Mouse (Mus musculus) MEL (cell line): Measurements from ENCODE around the gene H2afy. TPM values are rescaled to one million over a fixed set of nuclear protein-coding genes. Genes with fewer than 3 reads are reported as not detected.

Experiments used
- DNase-seq: peaks from one replicate; pipeline ENCODE4 v3.0.0; 2011; ENCODE audit warnings: low read depth, low spot score
- H3K27ac ChIP-seq: 2 replicates; pipeline ENCODE4 v1.5.1; 2012; ENCODE audit warnings: low read depth, mild to moderate bottlenecking, control low read depth, low read length, moderate library complexity; ENCODE audit not compliant: control insufficient read depth
- H3K27me3 ChIP-seq, 2 experiments: fragments of 150-350 bp in 1 of 2; sonication (generic) in 1 of 2; 2 replicates each; pipeline ENCODE4 v1.6.1; 2012; ENCODE audit warnings: low read length in 2 of 2, mild to moderate bottlenecking in 2 of 2, improper control_type of control experiment in 1 of 2, moderate library complexity in 1 of 2; ENCODE audit not compliant: insufficient read depth in 2 of 2, control insufficient read depth in 1 of 2
- H3K36me3 ChIP-seq, 2 experiments: 2 replicates each; pipeline ENCODE4 v1.6.1; 2012 to 2014; ENCODE audit warnings: low read length in 2 of 2, improper control_type of control experiment in 1 of 2, inconsistent platforms in 1 of 2, mild to moderate bottlenecking in 1 of 2; ENCODE audit not compliant: insufficient read depth in 2 of 2, control insufficient read depth in 1 of 2
- H3K4me1 ChIP-seq, 2 experiments: fragments of 150-350 bp in 1 of 2; sonication (generic) in 1 of 2; 2 replicates each; pipeline ENCODE4 v1.6.1; 2012; ENCODE audit warnings: low read length in 2 of 2, improper control_type of control experiment in 1 of 2, mild to moderate bottlenecking in 1 of 2; ENCODE audit not compliant: insufficient read depth in 2 of 2, control insufficient read depth in 1 of 2
- H3K4me3 ChIP-seq, 2 experiments: fragments of 150-350 bp in 1 of 2; sonication (generic) in 1 of 2; 2 replicates each; pipeline ENCODE4 v1.5.1; 2012; ENCODE audit warnings: low read depth in 2 of 2, low read length in 2 of 2, mild to moderate bottlenecking in 2 of 2, moderate library complexity in 2 of 2, control low read depth in 1 of 2, improper control_type of control experiment in 1 of 2; ENCODE audit not compliant: control insufficient read depth in 1 of 2, insufficient read depth in 1 of 2
- H3K79me2 ChIP-seq: 2 replicates; pipeline ENCODE4 v1.6.1; 2012; ENCODE audit warnings: mild to moderate bottlenecking, low read length, moderate library complexity; ENCODE audit not compliant: control insufficient read depth, poor library complexity, insufficient read depth
- H3K9ac ChIP-seq: 2 replicates; pipeline ENCODE4 v1.6.1; 2012; ENCODE audit warnings: low read depth, mild to moderate bottlenecking, control low read depth, low read length, moderate library complexity; ENCODE audit not compliant: control insufficient read depth, poor library complexity, severe bottlenecking
- H3K9me3 ChIP-seq: fragments of 150-350 bp; sonication (generic); replicated peaks from 2 replicates; pipeline ENCODE4 v1.6.1; 2012; ENCODE audit warnings: mild to moderate bottlenecking, low read length, improper control_type of control experiment, moderate library complexity; ENCODE audit not compliant: insufficient read depth
- CHD1 ChIP-seq: IDR thresholded peaks from 2 replicates; pipeline ENCODE4 v1.6.1; 2012; ENCODE audit warnings: low read depth, mild to moderate bottlenecking, inconsistent platforms, low read length, improper control_type of control experiment
- CHD2 ChIP-seq: IDR thresholded peaks from 2 replicates; pipeline ENCODE4 v1.6.1; 2011; ENCODE audit warnings: low read length, improper control_type of control experiment
- CTCF ChIP-seq, 3 experiments: IDR thresholded peaks in 2 of 3; conservative IDR thresholded peaks in 1 of 3; 2 replicates each; pipeline ENCODE4 v1.5.1; 2011 to 2012; ENCODE audit warnings: low read length in 3 of 3, low read depth in 2 of 3, mild to moderate bottlenecking in 2 of 3, improper control_type of control experiment in 1 of 3, inconsistent platforms in 1 of 3, mixed read lengths in 1 of 3, moderate library complexity in 1 of 3; ENCODE audit not compliant: control insufficient read depth in 1 of 3, insufficient read depth in 1 of 3, poor library complexity in 1 of 3, severe bottlenecking in 1 of 3
- ELF1 ChIP-seq: IDR thresholded peaks from 2 replicates; pipeline ENCODE4 v1.6.1; 2014; ENCODE audit warnings: low read depth, mild to moderate bottlenecking, inconsistent platforms, low read length, improper control_type of control experiment, moderate library complexity
- GATA1 ChIP-seq: IDR thresholded peaks from 2 replicates; pipeline ENCODE4 v1.6.1; 2011; ENCODE audit warnings: low read depth, low read length, improper control_type of control experiment
- KAT2A ChIP-seq: conservative IDR thresholded peaks from 2 replicates; pipeline ENCODE4 v1.6.1; 2012; ENCODE audit warnings: low read depth, low read length, improper control_type of control experiment, inconsistent platforms
- MAFK ChIP-seq: IDR thresholded peaks from 2 replicates; pipeline ENCODE4 v1.6.1; 2011; ENCODE audit warnings: low read depth, mild to moderate bottlenecking, low read length, improper control_type of control experiment, borderline replicate concordance
- MAX ChIP-seq: IDR thresholded peaks from 2 replicates; pipeline ENCODE4 v1.6.1; 2011; ENCODE audit warnings: low read length, improper control_type of control experiment
- MEF2A ChIP-seq: IDR thresholded peaks from 2 replicates; pipeline ENCODE4 v1.6.1; 2014; ENCODE audit warnings: low read depth, mild to moderate bottlenecking, inconsistent platforms, low read length, improper control_type of control experiment; ENCODE audit not compliant: poor library complexity, insufficient replicate concordance, severe bottlenecking; ENCODE audit errors: extremely low read depth
- MXI1 ChIP-seq: IDR thresholded peaks from 2 replicates; pipeline ENCODE4 v1.6.1; 2011; ENCODE audit warnings: mild to moderate bottlenecking, low read depth, low read length, improper control_type of control experiment
- MYB ChIP-seq: IDR thresholded peaks from 2 replicates; pipeline ENCODE4 v1.6.1; 2011; ENCODE audit warnings: mild to moderate bottlenecking, low read depth, low read length, improper control_type of control experiment
- MYC ChIP-seq: IDR thresholded peaks from 2 replicates; pipeline ENCODE4 v1.6.1; 2011; ENCODE audit warnings: low read depth, mild to moderate bottlenecking, low read length, improper control_type of control experiment, moderate library complexity
- NELFE ChIP-seq: IDR thresholded peaks from 2 replicates; pipeline ENCODE4 v1.6.1; 2011; ENCODE audit warnings: low read depth, low read length, improper control_type of control experiment
- NRF1 ChIP-seq: IDR thresholded peaks from 2 replicates; pipeline ENCODE4 v1.6.1; 2014; ENCODE audit warnings: low read depth, mild to moderate bottlenecking, inconsistent platforms, low read length, improper control_type of control experiment, moderate library complexity; ENCODE audit not compliant: poor library complexity, insufficient read depth, severe bottlenecking
- POLR2AphosphoS5 ChIP-seq: IDR thresholded peaks from 2 replicates; pipeline ENCODE4 v1.6.1; 2012; ENCODE audit warnings: low read depth, borderline replicate concordance, mild to moderate bottlenecking, inconsistent platforms, low read length, moderate library complexity, mixed read lengths
- RCOR1 ChIP-seq: IDR thresholded peaks from 2 replicates; pipeline ENCODE4 v1.6.1; 2012; ENCODE audit warnings: low read depth, mild to moderate bottlenecking, inconsistent platforms, low read length, improper control_type of control experiment
- USF2 ChIP-seq, 2 experiments: IDR thresholded peaks; 2 replicates each; pipeline ENCODE4 v1.6.1; 2011 to 2012; ENCODE audit warnings: improper control_type of control experiment in 2 of 2, low read length in 2 of 2, borderline replicate concordance in 1 of 2, inconsistent platforms in 1 of 2, low read depth in 1 of 2, mild to moderate bottlenecking in 1 of 2; ENCODE audit not compliant: insufficient read depth in 1 of 2
- ZC3H11A ChIP-seq: IDR thresholded peaks from 2 replicates; pipeline ENCODE4 v1.6.1; 2012; ENCODE audit warnings: low read depth, mild to moderate bottlenecking, inconsistent platforms, low read length, improper control_type of control experiment
- ZNF384 ChIP-seq: IDR thresholded peaks from 2 replicates; pipeline ENCODE4 v1.6.1; 2012; ENCODE audit warnings: low read depth, mild to moderate bottlenecking, inconsistent platforms, low read length, improper control_type of control experiment
- polyA plus RNA-seq, 2 experiments: library from polyadenylated mRNA; stranded (reverse) in 1 of 2; unstranded in 1 of 2; fragments of >175 nt in 1 of 2; fragments of >200 nt in 1 of 2; gene quantifications; 2 replicates each; pipeline versions ENCODE4 v1.2.1 to v1.2.4; 2012; ENCODE audit warnings: low replicate concordance in 2 of 2, low read depth in 1 of 2; ENCODE audit not compliant: insufficient read length in 2 of 2, insufficient read depth in 1 of 2, missing spikeins in 1 of 2
- total RNA-seq: library from RNA; depleted of rRNA; stranded (reverse); fragments of 300-350 nt; gene quantifications from 2 replicates; pipeline ENCODE4 v1.2.3, GENCODE M21; 2012

H2afy gene
- total and polyA plus RNA-seq, 3 experiments = 159 to 245 TPM; not detected in 1

DNA sequence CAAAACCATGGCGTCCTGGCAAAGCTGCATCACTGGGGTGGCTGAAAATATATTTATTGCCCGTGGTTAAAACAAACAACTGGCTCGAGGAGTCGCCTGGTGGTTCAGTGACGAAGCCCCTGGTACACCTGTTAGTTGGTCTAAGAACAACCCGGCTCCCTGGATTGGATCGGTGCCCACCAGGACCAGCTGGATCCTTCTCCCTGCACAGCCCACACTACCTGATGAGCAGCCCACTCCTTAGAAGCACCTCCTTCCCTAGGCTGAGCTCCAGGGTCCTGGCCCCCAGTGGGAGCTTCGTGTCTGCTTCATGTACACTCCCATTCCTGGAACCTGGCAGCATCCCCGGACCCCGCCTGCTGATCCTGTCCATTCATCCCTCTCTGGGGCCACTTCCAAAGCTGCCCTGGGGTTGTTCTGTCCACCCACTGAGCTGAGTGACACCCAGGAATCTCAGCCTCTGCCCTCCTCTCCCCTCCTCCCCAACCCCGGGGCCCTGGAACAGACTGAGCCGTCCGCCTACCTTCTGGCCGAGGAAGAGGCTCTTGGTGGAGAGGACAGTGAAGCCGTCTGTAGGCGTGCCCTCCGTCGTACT is 40.5 kb downstream of the H2afy start:
- Histone ChIP-seq H3K27ac (no peak overlapping the region), H3K36me3 (peaks cover 0 to 2% of the 10 kb centered on the region in 2 experiments; a peak in 1 of 4 replicates), H3K79me2 (no peaks in the 10 kb centered on the region), H3K4me3 (no peak overlapping the region), H3K27me3 (no peaks in the 10 kb centered on the region), H3K9me3 (no peaks in the 10 kb centered on the region), H3K9ac (no peak overlapping the region), H3K4me1 (no peaks in the 10 kb centered on the region)
- DNase-seq = no peak
- TF ChIP-seq MYB (no peak), CHD2 (no peak), MYC (no peak), MAX (no peak), ZC3H11A (no peak), NELFE (no peak), ZNF384 (no peak), ELF1 (no peak), GATA1 (no peak), KAT2A (no peak), USF2 (IDR thresholded peaks at IDR 0.05; ENCODE audit: borderline replicate concordance in 1 of 2, insufficient read depth in 1 of 2, low read depth in 1 of 2, low read length in 2 of 2) (no peak), CTCF (IDR thresholded peaks at IDR 0.05 in 2 of 3, conservative IDR thresholded peaks at IDR 0.05 in 1 of 3; ENCODE audit: control insufficient read depth in 1 of 3, insufficient read depth in 1 of 3, low read depth in 2 of 3, low read length in 3 of 3, poor library complexity in 1 of 3, severe bottlenecking in 1 of 3) (no peak), NRF1 (no peak), MEF2A (no peak), CHD1 (no peak), RCOR1 (no peak)

DNA sequence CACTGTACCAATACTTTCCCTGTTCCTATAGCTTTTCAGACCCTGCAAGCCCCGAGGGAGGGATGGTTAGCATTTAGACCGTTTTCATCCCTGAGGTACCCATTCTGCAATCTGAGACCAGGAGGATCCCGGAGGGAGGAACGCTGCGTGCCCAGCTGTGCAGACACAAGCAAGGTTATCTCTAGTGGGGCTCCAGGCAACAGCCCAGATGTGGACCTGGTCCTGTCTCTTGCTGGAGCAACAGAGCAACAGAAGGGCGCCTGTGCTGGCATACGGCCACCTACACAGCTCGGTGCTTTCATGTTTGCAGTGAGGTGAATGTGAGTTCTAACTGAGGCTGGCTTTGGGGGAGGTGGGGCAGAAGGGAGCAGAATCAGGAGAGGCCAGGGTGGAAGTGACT is 41.6 kb downstream of the H2afy start:
- TF ChIP-seq NELFE (no peak), MXI1 (no peak), POLR2AphosphoS5 (no peak), MAFK (no peak)
- TF ChIP-seq, all 39 proteins: peak for 0
- DNase-seq = no peak
- peaks cover 0 to 2% of the 10 kb centered on the region in 2 experiments; a peak in 1 of 4 replicates for H3K36me3 ChIP-seq

More for the DNA sequence above, 41.6 kb downstream of the H2afy start:
- no peaks in the 10 kb centered on the region for H3K79me2 ChIP-seq
- H3K27ac ChIP-seq = no peak overlapping the region
- no peaks in the 10 kb centered on the region for H3K9me3 ChIP-seq
- no peak overlapping the region for H3K4me3 ChIP-seq
- no peak overlapping the region for H3K9ac ChIP-seq
- no peaks in the 10 kb centered on the region for H3K27me3 ChIP-seq
- H3K4me1 ChIP-seq = no peaks in the 10 kb centered on the region
